Mouse (Mus musculus) gastrocnemius, postnatal 25 days (tissue): ENCODE results near the gene Sytl1. TPM values are rescaled to one million over a fixed set of nuclear protein-coding genes. Genes with fewer than 3 reads are reported as not detected.

Experiments used
- DNase-seq: peaks from one replicate; pipeline ENCODE4 v3.0.0; 2022
- total RNA-seq, 2 experiments: library from RNA; stranded (reverse); gene quantifications; 1 replicate in 1 of 2; 2 replicates in 1 of 2; pipeline ENCODE4 v1.2.3; 2021

Sytl1 gene
- total RNA-seq, 2 experiments from 2014 or later: 0.29 to 0.36 TPM

DNA sequence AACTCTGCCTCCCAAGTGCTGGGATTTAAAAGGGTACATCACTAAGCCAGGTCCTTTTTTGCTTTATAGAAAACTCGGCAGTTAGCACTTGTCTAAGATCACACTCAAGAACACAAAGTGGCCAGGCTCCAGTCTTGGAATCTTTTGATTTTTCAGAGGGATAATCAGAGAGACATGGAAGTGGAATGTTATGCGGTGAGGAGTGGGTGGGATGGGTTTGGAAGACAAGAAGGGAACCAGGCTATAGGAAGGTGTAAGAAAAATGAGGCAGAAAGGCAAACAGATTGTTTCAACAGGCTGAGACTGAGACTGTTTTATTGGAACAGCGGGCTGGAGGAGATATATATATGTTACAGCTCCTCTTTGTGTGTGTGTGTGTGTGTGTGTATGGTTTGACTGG lies 15.6 kb upstream of the Sytl1 start:
- DNase-seq: no peak

DNA sequence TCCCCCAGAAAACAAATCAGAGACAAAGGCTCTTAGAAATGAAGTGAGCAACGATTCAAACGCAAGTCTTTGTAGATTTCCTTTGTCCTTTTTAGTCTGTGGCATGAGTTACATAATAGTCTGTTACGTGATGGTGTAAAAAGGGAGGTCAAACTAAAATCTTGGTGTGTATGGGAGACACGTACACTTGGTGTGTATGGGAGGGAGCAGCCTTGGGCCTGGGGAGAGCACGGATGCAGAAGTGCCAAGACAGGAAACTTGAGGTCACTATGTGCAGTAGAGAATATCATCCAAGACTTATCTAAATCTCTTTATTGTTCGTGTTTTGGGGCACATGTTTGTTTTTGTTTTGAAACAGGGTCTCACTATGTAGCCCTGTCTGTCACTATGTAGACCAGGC lies 15.2 kb upstream of the Sytl1 start:
- DNase-seq: no peak

DNA sequence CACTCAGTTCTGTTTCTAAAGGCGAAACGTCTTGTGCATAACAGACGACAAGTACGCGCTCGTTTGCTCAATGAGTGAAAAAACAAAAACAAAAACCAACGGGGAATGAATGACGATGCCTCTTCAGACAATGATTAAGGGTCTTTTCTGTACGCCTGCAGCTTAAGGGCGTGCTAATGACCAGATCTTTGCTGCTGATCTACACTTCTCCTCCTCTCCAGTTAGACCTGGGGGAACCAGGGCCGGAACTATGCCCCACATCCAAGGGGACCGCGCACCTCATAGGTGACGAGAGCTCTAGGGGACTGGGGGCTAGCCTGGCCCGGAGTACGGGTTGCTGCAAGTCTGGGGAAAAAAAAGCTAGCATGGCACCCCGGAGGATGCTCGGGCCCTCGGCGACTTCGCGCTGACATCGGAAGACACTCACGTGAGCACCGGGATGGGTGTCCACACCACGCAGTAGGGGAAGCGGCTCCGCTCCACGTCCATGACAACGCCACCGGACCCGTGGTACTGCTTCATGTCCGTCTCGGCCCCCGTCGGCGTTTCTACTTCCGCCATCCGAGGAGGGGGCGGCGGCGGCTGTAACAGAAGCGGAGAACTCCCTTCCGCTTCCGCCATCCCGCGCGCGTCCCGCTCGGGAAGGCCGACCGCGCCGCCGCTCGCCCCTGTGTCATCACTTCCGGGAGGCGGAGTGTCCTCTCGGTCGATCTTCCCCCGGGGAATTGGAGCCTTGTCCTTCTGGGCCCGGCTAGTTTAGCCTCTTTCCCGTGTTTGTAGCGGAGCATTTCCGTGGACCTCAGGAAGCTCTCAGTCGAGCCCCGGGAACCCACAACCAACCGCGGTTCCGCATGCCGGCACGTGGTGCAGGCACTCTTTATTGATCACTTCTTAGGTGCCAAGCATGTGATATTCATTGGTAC lies 14.5 kb upstream of the Sytl1 start, which contains the start of gene Tmem222:
Gene Tmem222 (minus strand): TSS at position 689 of the 923 bp plus-strand sequence.
- DNase-seq: peak; percentile 93

DNA sequence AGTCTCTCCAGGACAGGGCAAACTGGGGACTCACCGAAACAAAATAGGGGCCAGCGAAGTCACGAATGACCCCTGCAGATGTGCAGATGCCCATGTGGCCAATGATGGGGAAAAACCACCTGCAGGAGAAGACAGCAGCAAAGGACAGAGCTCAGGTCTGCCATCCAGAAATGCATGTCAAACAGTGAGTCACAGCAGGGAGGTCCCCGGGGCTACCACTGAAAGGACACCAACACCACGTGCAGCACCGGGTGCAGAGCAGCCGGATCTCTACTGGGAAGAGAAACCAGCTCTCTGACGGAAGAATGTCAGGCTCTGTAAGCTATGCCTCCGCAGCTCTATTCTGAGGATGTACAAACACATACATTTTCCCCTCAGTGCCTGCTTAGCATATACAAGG lies 8.0 kb upstream of the Sytl1 start:
- no peak for DNase-seq

DNA sequence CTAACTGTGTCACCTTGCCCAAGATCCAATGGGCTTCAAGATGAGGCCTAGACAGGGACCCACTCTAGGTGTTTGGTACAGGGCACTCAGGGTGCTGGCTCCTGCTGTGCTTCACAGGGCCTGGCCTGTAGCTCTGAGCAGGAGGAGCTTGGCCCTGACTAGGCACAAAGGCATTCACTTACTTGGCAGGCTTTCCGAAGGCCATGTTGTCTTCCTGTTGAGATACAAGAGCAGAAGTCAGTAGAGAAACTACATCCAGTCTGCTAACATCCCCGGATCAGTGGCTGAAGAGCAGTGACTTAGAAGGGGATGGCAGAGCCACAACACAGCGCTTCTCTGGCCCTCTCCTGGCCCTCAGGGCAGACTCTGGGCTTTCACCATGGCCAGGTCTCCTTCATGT lies 6.7 kb upstream of the Sytl1 start:
- no peak for DNase-seq

DNA sequence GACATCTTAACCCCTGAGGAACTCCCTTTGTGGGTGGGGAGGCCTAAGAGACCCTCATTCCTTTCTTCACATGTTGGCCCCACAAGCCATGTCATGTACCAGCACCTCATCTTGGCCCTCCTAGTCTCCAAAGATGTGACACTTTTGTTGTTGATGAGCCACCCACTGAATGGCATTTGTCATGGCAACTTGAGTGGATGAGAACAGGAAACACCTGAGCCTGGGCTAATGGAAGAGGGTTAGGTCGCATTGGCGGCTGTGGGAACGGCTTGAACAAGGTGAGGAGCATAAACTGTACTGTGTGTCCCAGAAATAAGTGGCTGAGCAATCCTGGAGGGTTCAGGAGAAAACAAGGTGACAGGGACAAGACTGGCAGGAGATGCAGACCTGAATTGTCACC lies 6.0 kb upstream of the Sytl1 start:
- DNase-seq: no peak

DNA sequence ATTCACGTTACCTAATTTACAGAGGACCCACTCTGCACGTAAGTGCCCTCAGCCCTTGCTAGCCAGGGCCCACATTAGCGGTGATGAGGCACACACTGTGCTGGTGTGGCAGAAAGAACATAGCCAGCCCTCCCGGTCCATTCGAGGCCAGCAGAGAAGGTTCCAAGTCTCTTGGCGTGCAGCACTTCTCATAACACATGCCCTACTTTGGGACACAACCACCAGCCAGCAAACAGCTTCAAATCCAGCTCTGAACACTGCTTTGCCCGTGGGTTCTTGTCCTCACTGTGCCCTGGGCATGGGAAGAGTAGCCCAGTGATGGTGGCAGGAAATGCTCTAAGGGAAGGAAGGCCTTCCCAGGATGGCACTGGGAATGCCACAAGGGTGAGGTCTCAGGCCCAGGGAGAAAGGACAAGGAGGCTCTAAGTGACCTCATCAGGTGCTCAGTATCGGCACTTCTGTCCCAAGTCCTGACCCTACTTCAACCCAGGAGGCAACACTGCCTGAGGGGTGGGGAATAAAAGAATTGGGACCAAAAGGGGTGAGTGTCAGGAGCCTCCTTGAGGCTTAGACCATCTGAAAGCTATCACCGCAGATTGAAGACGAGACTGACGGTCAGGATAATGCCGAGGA lies 3.5 kb upstream of the Sytl1 start:
- peak; percentile 57 for DNase-seq

DNA sequence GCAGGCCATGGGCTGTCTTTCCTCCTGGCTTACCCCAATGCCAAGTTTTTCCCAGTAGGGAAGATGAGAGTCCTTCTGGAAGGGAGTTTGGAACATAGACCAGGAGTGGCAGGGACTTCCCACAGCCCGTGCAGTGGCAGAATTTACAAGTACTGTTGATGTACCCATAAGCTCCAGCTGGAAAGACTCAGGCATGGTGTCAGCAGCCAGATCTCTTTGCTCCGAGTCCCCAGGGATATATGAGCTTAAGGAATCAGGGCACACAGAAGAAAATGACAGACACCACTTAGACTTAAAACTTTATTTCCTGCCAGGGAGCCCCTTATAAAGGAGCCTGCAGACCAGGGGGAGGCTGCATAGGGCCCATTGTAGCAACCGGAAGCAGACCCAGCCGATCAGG lies 2.8 kb upstream of the Sytl1 start:
- no peak for DNase-seq

DNA sequence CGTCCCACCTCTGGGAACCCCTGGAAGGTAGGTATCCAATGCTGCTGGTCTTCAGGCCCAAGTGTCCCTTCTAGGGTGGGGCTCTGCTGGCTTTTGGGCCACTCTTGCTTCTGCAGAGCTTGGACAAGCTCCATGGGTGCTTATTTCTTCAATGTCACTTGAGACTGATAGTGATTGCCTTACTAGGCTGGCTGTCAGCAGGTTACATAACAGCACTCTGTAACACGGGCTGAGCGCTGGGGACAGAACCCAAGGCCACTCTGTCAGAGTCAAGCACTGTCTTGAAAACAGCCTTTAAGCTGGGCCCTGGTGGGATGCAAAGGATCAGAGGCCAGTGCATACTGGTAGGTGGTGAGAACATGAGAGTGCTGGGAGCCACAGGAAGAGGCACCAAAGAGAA lies 2.4 kb upstream of the Sytl1 start:
- DNase-seq: no peak

DNA sequence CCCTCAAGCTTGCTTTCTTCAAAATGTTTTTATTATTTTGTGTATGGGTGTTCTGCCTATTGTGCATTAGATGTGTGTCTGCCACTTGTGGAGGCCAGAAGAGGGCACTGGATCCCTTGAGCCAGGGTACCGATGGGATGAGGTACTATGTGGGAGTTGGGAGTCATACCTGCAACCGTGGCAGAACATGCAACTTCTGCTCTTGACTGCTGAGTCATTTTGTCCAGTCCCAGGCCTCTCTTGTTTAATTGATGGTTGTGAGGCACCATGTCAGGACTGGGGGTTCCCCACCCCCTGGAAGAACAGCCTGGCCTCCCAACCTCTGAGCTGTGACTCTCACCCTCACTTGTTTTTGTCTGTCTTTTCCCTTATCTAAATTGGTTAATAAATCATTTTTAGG lies 1.6 kb upstream of the Sytl1 start:
- DNase-seq: no peak

DNA sequence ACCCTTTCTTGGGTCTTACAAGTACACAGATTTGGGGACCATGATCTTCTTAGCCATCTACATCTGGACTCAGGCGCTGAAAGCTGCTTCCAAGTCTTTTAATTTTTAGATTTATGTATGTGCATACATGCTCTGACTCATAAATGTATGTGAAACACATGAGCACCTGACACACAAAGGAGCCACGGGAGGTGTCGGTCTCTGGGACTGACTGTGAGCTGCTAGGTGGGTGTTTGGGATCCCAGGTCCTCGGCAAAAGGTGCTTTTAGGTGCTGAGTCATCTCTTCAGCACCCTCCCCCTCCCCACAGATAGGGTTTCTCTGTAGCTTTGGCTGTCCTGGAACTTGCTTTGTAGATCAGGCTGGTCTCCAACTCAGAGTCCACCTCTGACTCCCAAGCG lies 843 bp upstream of the Sytl1 start:
- DNase-seq: no peak

DNA sequence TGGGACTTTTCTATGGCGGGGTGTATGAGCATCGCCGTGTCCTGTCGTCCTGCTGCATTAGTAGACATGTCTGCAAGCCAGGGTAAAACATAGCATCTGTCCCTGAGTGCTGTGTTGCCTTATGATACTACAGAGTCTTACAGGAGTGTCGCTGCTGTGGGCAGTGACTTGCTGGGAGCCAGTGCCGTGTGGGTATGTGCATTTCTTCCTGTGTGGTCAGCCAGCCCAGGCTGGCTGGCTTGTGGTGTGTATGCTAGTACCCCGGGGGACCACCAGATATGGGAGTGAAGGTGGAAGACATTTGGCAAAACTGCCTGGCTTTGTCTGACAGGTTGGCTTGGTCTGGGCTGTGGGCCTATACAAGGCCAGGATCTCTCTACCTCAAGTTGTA lies 543 bp downstream of the Sytl1 start:
- no peak for DNase-seq

DNA sequence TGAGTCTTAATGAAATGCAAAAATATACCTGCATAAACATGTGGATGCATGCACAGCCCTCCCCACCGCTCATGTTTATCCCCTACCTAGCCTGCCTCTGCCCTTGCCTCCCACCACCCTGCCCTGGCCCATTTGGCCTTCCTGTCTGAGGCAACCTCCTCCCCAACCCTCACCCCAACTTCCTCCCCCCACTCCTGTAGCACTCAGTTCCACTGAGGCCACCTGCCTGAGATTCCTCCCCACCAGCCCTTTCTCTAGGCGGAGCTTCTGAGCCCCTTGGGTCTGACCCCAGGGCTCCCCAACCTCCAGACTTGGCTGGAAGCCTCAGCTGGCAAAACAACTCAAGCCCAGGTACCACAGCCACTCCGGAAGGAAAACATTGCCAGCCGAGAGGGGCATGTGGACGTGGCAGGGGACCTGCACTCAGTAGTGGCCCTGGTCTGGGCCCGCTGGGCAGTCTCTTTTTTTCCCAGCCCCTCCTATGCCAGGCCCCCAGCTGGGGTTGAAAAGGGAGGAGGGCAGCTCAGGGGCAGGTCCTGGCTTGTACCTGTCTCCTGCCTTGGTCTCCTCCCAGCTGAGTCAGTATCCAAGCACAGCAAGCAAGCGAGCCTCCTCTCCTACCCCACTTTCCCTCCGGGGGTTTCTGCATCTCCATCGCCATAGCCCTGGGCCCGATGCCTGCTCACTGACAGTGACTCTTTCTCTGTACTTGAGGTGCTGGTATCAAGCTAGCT lies 1.1 kb downstream of the Sytl1 start:
- DNase-seq: no peak

DNA sequence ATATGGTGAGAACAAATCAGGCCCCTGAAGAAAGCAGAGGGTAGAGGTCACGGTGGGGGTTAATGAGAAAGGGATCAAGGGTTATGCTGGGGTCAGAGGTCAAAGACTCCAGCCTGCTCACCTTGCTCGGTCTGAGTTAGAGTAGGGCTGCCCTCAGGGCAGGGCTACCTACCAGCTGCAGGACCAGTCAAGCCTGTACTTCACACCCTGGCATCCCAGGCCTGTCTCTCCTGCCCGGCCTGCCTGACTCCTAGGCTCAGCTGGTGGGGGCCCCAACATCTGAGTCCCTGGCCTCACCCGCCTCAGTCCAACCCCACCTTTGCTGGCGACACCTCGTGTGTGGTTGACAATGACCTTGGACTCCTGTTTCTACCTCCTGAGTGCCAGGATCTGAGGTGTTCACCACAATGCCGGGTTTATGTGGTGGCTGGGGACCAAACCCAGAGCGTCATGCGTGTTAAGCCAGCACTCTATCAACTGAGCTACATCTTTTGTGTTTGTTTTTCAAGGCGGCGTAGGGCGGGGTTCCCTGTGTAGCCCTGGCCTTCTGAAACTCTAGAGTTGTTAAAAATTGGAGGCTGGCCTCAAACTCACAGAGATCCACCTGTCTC lies 5.0 kb downstream of the Sytl1 start:
- DNase-seq: no peak

DNA sequence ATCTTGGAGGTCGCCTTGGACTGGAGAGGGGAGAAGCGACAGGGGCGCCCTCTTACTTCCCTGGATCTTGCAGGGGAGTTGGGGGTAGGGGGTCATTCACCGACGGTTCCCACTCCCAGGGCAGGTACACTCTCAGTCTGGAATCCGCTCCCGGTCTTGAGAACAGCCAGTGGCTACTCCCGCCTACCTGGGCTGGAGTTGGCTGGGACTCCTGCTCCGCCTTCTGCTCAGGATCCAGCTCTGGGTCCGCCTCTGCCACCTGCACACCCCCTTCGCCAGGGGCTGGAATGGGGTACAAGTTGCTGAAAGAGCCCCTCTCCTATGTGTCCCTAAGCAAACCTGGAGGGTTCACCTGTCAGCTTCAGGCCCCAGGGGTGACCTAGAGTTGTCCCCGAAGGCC lies 5.7 kb downstream of the Sytl1 start:
- no peak for DNase-seq

DNA sequence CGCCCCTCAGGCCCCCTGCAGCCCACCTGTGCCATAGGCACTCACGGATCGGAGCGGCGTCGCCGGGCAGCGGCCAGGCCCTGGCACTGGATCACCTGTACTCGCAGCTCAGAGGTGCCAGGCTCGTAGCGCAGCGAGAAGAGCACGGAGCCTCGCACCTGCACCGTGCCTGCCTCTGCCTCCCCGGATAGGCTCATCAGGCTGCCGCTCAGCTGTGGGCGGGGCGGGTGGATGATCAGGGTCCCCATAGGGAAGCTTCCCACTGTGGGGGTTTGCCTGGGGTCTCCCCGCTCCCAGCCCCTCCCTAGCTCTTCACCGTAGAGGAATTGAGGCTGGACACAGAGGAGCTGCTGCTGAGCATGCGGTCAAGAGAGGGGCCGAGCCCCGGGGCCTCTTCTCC lies 6.1 kb downstream of the Sytl1 start:
- no peak for DNase-seq

DNA sequence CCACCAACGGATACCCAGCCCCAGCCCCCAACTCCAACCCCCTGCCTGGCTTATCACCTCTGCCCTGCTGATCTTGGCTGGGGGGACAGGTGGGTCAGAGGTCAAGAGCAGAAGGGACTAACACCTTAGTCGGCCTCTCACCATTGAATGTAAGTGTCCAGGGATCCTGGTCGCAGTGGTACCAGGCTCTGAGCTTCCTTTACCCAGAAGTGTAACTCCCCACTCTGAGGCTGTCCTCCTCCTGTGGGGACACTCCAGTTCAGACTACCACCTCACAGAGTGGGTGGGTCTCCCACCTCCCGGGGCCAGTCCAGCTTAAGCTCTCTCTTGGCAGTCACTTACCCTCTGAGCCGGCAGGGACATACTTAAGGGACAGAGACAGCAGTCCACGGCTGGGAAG lies 7.5 kb downstream of the Sytl1 start:
- no peak for DNase-seq

DNA sequence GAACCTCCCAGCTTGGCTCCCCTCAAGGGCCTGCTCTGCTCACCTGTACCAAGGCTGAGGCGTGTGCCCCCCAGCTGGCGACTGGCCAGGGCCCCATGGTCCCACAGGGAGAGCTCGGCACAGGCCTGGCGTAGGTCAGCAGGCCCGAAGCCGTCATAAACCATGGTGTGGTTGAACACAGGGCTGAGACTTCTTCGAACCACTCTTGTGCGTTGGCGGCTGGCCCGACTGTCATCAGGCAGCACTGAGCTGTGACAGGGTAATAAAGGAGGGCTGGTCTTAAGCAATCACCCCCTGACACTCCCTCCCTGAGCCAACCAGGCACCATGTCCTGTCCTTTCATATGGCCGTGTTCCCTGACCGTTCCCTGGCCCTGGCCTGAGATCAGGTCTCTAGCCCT lies 9.5 kb downstream of the Sytl1 start:
- no peak for DNase-seq

DNA sequence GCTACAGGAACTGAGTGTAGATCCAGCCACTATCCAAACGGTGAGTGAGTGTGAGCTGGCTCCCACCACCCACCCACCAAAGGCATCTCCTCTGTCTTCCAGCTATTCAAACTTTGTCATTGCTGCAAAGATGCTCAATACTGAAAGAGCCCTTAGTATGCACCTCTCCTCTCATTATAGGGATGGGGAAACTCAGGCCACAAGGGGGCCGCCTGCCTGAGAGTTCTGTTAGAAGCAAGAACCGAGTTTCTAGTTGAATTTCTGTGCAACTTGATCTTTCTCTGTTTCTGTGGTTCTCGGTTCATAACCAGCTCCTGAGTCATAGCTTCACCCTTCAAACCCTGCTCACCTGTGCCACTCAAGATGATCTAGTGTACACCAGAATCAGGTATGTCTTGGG lies 10.8 kb downstream of the Sytl1 start:
- no peak for DNase-seq

DNA sequence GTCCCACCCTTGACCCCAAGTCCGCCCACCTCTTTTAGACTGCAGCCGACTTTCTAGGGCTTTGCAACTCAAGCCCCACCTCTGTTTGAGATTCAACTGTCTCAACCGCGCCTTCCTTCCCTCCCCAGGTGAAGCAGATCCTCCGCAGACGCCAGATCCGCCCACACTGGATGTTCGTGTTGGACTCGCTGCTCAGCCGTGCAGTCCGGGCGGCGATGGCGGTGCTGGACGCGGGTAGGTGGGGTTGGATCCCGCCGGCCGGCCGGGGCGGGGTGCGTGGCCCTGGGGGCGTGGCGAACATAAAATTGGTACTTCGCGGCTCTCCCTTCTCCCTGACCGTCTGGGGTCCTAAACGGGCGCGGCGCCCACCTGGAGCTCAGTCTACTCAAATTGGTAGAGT lies 11.7 kb downstream of the Sytl1 start:
- peak; percentile 31 for DNase-seq

DNA sequence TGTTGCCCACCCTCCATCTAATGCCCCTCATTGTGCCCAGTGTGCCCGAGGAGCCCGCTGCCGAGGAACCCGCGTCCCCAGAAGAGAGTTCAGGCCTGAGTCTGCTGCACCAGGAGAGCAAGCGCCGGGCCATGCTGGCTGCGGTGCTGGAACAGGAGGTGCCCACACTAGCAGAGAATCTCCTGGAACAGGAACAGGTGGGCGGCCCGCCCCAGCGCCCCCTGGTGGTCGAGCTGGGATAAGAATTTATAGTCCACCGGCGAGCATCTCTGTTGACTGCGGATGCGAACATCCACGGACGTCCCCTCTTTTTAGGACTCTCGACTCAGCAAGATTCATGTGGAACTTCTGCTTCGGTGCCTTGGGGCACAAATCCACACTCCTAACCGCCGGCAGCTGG lies 12.3 kb downstream of the Sytl1 start:
- peak; percentile 82 for DNase-seq

DNA sequence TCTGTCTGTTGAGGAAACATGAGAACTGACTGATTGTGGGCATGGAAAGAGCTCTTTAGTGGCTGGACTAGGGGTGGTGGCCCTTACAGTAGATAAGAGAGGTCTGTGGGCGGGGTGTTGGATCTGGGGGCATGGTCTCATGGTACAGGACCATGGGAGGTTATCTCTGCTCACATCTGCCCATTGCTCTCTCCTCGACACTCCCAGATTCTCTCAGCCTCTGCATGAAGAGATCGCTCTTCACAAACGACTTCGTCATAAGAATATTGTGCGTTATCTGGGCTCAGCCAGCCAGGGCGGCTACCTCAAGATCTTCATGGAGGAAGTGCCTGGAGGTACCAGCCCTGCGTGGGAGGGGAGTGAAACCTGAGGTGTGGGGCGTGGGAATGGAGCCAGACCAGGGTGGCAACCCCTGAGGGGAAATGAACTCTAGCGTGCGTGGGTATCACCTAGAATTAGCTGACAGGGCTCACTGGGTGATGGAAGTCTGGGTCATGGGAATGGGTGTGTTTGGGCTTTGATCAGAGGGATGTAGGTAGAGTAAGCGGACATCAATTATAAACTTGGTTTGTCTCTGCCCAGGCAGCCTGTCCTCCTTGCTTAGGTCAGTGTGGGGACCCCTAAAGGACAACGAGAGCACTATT lies 15.0 kb downstream of the Sytl1 start:
- DNase-seq: no peak
